Mouse (Mus musculus) frontal cortex, adult 2 months (tissue): ENCODE measurements around the gene Mss51. TPM values are rescaled to one million over a fixed set of nuclear protein-coding genes. Genes with fewer than 3 reads are reported as not detected.
A peak's percentile ranks its signal among the peaks of the same experiment; 100 is the strongest.

ENCODE experiments used
- DNase-seq, 2 experiments: peaks; one replicate each; pipeline ENCODE4 v3.0.0; 2022; ENCODE audit warnings: low spot score in 1 of 2; ENCODE audit errors: extremely low spot score in 1 of 2
- polyA plus RNA-seq: library from polyadenylated mRNA; depleted of rRNA; stranded (reverse); fragments of >200 nt; gene quantifications from 2 replicates; pipeline ENCODE4 v1.2.3, GENCODE M21; 2012; rRNA removed

The Mss51 gene
- polyA plus RNA-seq, result 0.36 and 0.62 TPM in 2 replicates

DNA sequence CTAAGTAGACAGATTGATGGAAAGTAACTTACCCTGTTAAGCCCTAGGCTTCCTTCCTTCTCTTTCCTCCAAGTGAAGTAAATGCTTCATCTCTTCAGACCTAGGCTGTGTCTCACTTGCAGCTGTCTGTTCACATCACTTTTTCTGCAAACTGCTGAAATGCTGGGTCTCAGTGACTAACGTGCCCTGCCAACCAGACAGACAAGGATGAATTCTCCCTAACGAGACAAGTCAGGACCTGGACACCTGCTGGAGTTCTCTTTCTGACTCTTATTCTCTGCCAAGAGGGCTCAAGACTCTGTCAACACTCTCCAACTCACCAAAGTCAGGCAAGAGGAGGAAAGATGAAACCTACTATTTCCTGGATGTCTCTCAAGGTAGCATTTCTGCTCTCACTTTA, at the start of gene Mss51:
Gene Mss51, minus strand, starts transcription at position 299 of the 400 bp plus-strand sequence.
- DNase-seq, result no peak

DNA sequence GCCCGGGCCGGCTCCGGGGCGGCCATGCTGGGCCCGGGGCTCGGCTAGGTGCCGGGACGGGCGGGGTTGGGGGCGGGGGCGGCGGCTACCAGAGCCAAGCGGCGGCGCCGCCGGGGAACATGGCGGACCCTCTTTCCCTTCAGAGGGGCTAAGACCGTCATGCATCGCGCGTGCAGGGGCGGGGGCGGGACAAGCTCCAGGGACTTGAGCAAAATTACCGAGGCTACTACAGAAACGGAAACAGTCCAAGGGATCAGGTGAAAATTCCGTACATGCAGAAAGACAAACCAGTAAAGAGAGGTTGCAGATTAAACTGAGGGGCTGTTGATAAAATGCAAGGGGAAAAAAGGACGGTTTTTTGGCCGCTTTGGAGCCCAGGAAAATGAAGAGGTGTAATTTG, 49.7 kb upstream of the Mss51 start, which contains the start of gene Ppp3cb:
Gene Ppp3cb, minus strand, starts transcription at position 159 of the 400 bp plus-strand sequence.
- DNase-seq, result peak; percentile 46 to 86

DNA sequence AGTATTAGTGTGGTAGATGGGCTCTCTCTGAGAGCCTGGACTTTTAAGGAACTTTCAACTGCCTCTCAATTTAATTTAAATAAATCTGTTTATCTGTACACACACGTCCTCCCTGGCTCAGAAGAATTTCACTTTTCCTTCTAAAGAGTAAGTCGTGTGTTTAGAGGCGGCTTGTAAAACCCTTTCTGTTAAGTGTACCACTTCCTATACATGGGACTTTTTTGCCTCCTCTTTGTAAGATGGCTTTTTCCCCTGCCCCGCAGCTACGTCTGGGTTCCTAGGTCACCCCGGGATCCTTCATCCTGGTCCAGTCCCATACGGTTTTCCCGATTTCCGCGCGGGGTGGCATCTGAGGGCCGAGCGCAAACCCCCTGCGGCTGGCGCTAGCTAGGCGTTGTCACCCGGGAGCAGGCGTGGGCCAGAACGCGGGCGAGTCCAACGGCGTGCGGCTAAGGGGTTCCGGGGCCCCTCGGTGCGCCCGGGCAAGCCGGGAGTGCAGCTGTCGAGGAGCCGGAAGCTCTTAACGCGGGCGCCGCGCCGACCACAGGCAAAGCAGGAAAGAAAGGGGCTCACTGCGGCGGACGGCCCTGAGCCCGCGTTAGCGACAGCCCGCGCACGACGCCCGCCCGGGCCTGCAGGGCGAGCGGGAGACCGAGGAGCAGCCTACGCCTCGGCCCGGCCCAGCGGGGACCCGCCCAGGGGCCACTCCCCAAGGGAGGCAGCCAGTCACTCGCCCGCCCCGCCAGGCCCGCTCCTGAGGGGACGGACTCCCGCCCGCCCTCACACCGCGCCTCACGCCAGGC, 49.0 kb upstream of the Mss51 start:
- DNase-seq, result peak; percentile 62 to 81

DNA sequence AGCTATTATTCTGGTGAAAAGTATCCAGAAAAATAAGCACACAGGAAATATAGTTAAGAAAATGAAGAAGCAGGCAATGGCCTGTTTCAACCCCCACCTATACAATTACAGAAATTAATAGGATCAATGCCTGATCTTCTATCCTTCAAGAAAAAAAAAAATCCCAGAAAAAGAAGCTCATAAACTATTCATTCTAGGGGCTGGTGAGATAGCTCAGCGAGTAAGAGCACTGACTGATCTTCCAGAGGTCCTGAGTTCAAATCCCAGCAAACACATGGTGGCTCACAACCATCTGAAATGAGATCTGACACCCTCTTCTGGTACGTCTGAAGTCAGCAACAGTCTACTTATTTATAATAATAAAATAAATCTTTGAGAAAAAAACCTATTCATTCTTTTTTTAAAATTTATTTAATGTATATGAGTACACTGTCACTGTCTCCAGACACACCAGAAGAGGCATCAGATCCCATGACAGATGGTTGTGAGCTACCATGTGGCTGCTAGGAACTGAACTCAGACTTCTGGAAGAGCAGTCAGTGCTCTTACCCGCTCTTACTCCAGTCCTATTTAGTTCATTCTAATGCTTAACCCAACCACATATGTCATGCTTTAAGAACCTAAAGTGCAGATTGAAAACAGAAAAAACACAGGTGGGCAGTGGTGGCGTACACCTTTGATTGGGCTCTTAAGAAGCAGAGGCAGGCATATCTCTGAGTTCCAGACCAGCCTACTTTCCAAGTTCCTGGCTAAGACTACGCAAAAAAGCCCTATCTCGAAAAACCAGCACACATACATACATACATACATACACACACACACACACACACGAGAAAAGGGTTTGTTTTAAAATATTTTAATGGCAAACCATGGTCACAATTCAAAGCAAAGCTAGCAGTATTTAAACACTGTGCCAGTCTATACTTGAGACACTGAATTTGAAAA, 48.0 kb upstream of the Mss51 start:
- no peak for DNase-seq

DNA sequence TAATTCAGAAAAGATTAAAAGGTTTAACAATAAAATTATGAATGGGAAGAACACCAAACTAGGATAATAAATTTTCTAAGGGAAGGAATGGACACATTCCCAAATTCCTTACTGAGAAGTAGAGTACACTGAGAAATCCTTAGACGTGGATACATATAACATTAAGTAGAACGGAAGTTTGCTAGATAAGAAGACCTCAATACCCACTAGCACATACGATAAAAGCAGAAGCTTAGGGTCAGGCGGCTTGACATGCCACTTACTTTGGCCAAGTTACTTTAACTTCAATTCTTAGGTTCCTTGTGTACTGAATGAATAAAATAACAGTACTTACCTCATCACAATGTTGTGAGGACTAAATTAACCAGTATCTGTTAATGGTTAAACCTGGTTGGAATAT, 32.9 kb upstream of the Mss51 start:
- no peak for DNase-seq

DNA sequence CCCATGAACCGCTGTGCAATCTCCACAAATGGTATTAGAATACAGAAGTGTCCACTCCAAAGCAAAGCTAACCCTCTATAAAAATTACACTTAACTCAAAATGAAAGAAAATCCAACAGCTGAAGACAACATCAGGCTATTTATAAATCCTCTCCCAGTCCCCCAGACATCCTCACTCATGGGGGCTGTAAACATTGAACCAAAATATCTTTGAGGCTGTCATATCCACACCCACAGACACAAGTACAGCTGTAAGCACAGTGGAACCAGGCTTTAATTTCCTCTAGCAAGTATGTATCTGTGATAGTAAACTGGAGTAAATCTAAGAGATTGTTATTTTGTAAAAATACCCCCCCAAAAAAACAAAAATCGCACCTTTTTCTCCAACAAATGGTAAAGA, 23.5 kb upstream of the Mss51 start:
- peak in 1 of 2 experiments; percentile 40 for DNase-seq

DNA sequence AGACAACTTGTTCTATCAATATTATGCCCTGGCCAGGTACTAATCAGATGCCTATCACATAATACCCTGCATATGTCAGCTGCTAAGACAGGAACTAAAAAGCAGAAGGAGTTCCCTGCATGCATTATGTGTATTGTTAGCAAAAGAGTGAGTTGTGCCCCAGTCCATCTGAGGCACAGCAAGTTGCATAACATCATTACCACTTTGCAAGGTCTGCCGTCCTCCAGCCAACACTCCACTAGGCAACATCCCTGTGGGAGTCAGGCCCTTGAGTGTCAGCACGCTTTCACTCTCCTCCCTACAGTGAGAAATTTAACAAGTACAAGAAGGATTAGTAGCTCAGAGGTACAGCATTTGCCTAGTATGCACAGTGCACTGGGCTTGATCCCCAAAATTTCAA, 11.7 kb upstream of the Mss51 start:
- DNase-seq, result peak in 1 of 2 experiments; percentile 19

DNA sequence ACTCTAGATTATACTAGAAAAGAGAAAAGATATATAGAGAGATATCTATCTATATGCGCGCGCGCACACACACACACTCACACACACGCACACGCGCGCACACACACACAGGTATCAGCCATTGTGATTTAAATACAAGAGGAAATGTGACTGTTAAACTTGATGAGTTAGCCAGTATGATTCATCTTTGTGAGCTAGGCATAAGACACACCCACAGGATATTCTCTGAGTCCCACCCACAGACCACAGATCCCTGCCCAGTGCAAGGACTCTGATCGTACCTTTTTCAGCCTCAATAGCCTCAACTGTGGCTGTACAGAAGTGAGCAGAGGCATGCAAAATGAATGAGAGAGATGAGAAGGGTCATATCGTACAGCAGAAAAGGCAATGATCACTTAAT, 6.3 kb upstream of the Mss51 start:
- no peak for DNase-seq

DNA sequence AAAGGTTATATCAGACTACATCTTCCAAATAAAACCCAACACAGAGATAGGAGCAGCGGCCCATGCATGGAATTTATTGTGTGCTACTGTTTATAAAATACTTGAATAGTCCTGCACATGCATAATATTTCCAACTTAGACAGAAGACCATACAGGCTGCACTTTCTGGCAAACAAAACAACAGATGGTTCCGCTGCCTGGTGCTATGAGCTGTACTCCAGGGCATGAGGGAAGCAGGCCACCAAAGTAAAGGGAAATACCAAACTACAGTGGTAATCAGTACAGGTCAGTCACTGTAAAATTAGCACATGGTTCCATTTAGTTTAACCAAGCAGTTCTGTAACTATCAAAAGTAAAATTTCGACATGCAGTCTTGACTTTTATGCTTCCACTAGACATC, 3.3 kb upstream of the Mss51 start:
- DNase-seq, result no peak

DNA sequence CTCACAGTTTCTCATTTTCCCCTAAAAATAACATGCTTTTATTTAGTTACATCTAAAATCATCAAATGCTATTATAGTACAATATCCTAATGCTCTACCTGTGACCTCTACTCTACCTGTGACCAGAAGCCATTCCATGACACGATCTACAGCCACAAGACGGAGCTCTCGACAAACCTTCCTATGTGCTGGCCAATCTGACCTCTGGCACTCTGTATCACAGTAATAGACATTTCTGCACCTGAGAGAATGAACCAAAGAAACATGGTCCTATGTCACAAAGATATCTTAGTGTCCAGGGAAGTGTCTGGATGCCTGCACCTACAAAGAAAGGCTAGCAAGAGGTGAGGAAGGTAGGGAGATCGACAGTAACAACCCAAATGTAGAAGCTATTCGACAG, 10.7 kb downstream of the Mss51 start:
- DNase-seq, result no peak

DNA sequence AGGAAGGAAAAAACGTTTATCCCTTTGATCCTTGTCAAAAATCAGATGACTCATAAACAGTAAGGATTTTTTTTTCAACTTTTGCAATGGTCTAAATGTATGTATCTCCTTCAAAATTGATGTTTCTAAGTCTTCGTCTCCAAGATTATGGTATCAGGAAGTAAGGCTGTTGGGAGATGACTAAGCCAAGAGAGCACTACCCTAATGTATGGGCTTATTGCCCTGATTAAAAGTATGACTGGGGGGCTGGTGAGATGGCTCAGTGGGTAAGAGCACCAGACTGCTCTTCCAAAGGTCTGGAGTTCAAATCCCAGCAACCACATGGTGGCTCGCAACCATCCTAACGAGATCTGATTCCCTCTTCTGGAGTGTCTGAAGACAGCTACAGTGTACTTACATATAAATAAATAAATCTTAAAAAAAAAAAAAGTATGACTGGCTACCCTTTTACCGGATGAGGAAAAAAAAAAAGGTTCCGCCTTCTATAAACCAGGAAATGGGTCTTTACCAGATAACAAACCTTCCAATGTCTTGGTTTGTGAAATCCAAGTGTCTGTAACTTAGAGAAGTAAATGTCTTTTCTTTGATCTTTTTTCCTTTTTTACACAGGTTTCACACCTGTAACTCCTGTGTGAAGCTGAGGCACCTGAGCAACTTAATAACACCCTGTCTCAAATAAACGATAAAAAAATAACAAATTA, 14.5 kb downstream of the Mss51 start:
- DNase-seq, result no peak

DNA sequence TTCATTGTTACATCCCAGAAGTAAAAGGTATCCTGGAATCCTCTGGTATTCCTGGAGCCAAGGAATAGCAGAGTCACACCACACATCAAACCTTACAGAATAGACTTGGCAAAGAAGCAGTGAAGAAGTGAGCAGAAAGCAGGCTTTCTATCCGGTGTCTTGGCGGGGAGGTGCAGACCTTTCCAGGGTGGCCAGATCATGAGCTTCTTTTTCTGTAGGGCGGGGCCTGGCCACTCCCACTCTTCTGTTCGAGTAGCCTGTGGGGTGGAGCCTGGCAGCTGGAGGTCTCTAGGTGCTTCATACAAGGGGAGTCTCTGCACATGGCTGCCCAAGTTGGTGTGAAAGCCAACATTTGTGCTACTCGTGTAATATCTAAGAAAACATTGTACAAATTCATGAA, 15.5 kb downstream of the Mss51 start:
- DNase-seq, result no peak

DNA sequence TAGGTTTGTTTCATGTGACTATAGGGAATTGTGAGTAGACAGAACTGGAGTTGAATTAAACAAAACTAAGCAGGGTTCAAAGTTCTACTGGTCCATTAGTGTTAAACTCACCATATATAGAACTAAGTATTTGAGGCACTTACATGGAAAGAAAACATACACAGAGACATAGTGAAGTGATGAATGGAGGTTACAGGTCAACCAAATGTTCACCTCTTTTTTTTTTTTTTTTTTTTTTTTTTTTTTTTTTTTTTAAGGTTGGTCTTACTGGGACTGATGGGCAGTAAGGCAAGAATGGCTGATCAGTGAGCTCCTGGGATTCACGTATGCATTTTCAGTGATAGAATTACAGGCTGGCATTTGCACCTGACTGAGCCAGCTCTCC, 16.5 kb downstream of the Mss51 start:
- no peak for DNase-seq

DNA sequence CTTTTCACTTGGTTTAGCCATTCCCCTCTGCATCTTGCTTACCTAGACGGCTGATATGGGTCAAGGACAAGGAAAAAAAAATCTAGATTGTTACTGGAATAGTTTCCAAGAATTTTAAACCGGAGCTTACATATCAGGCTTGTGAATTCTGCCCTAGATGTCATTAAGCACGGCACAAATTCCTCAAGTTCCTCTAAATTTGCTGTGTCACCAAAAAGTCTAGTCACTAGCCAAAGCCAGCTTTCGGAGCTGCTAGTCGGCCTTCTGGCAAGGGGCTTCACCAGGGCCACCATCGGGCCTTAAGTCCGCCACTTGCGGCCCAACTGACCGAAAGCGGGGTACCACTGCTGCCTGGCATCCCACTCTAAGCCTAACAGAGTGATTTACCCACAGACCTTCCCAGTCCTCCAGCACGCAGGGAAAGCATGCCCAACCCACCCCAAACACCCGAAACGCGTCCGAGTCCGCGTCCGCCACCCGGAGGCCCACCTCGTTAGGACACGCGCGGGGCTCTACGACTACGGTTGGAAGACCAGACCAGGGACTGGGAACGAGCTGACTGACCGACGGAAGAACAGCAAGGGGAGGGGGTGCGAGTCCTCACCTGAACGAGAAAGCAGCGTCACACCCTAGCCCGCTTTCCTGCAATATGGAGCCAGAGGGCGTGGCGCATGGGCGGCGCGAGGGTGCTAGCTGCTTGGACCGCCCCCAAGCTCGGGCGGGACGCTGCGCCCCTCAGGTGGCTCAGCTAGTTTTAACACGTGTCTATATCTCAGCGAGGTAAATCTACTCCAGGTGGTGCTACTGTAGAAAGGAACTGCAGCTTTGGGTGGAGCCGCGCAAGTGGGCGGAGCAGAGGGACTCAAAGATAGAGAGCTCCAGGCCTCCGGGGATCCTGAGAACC, 17.2 kb downstream of the Mss51 start, which contains the start of gene Anxa7:
Gene Anxa7, minus strand, starts transcription at position 843 of the 904 bp plus-strand sequence.
- peak; percentile 56 to 73 for DNase-seq

DNA sequence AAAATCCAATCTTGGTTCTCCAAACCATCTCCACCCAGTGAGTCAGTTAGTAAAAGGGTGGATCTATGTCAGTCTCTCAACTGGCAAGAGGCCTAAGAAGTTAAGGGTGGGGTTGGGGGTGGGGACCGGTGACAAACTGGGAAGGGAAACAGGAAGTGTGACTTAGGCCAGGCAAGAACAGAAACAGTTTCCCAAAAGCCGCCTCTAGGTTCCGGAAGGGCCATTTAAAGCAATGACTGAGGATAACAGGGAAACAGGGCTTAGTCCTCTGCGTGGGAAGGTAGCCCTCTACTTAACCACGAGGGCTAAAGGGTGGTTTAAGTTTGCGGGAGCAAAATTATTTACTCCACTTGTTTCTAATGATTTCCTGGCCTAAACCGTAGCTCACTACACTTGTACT, 17.9 kb downstream of the Mss51 start:
- DNase-seq, result peak in 1 of 2 experiments; percentile 22

DNA sequence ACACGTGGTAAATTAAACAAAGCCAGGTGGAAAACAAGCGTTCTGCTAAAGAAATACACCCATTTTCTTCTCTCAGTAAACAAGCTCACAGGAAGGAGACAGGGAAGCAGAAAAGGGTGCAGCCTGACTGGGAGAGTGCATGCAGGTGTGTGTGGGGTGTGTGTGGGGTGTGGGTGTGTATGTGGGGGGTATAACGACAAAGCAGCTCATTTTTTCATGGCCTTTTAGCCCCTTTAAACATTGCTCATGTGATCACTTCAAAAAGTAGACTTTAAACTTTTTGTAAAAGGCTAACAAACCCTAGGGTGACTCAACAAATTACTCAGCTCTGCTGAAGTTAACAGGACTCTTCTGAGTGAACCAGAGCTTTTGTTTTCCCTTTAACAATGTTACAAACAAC, 18.3 kb downstream of the Mss51 start:
- no peak for DNase-seq

DNA sequence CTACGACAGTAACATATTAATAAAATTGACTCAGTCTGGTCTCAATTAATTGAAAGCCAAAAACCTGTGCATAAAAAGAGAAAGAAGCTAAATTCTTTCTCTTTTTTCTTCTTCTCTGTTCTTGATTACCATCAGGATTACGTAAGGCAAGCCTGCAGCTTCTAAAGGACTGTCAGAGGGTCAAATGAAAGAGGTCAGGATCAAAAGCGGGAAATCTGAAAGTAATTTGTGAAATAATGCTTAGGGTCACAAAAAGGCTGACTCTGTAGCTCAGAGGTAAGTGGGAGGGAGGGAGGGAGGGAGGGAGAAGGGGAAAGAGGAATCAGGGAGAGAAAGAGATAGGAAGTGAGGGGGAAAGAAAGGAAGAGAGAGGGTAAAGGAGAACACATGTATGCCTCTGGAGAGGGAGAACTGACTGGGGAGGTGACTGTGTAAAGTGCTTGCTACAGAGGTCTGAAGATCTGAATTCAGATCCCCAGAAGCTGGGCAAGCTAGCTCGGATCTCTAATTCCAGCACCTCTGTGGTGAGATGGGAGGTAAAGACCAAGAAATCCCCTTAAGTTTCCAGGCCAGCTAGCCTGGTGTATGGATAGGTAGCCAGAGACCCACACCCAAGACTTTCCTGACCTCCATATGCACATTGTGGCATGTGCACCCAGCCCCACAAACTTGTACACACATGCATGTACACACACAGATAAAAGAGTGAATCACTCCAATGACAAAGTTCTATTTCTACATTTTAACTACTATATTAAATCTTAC, 19.3 kb downstream of the Mss51 start:
- DNase-seq, result no peak

DNA sequence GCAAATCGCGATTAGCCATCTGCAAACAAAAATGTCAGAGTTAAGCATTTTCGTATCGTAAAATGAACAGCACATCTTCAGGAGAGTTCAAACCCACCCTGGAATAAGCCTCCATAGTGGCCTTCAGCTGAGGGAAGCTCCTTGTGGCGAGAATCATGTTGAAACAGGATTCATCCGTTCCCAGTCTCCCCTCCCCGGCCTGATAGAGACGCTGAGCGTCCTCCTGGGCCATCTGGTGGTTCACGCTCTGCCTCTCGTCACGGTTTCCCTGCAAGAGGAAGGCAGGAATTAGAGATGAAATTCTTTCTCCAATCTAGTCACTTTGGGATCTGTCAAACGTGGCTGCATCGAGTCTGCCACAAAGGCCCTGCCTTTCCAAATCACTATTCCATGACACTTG, 36.5 kb downstream of the Mss51 start:
- no peak for DNase-seq

DNA sequence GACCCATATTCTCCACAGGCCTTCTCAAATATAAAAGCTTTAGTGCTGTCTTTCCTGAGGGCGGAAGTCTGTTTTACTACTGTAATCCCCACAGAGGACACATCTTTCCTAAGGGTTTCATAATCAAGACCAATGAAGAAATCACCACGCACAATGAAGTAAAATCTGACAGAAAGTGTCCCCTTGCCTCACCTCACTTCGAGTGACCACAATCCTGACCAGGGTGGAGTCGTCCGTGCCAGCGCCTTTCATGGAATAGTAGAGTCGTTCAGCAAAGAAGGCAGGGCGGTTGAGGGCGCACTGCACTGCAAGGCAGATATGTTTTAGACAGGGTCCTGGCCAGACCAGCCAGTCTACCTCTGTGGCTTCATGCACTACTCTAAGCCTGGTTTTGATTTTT, 38.3 kb downstream of the Mss51 start:
- no peak for DNase-seq
